Mouse (Mus musculus): Measurements from ENCODE around the gene Ivd. TPM values are rescaled to one million over a fixed set of nuclear protein-coding genes. Genes with fewer than 3 reads are reported as not detected.
A peak's percentile ranks its signal among the peaks of the same experiment; 100 is the strongest.

Gene Ivd
- polyA plus RNA-seq, 1 experiment = 25.7 TPM

DNA sequence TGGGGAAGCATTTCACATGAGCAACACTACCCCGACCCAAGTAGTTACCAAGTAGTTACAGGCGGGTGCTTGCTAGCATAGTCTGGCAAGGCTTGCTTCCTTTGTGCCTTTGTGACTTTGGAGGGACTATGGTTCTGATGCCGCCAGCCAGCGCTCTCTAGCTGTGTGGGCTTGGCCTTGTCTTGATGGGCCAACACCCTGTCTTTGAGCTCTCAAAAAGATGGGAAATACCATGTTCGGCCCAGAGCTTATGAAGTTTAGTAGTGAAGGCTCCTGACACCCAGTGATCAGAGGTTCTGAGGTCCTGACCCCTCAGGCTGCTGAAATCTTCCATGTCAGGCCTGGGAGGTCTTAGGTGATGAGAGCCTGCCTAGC is 44.4 kb downstream of the Ivd start:
- no peaks in the 10 kb centered on the region for H3K36me3 ChIP-seq (ENCODE audit: control insufficient read depth, insufficient read depth, low read length)
- H3K27me3 ChIP-seq (ENCODE audit: control insufficient read depth, insufficient read depth, low read length) = peaks cover 3% of the 10 kb centered on the region; the same call in 1 of the 2 replicates
- 86% methylated on average over 5 of the region's 5 CpGs for WGBS
- H3K4me1 ChIP-seq (ENCODE audit: control insufficient read depth, insufficient read depth, insufficient read length, low read length) = peaks cover 14% of the 10 kb centered on the region
- TF ChIP-seq POLR2A (IDR thresholded peaks at IDR 0.05; ENCODE audit: low read depth, low read length) (no peak), CTCF (IDR thresholded peaks at IDR 0.05; ENCODE audit: extremely low read depth, insufficient read length, insufficient replicate concordance, low read depth, low read length) (no peak)
- no peak overlapping the region for H3K4me3 ChIP-seq (ENCODE audit: low read depth, low read length)
- no peak overlapping the region for H3K27ac ChIP-seq (ENCODE audit: insufficient read depth, low read depth, low read length)

DNA sequence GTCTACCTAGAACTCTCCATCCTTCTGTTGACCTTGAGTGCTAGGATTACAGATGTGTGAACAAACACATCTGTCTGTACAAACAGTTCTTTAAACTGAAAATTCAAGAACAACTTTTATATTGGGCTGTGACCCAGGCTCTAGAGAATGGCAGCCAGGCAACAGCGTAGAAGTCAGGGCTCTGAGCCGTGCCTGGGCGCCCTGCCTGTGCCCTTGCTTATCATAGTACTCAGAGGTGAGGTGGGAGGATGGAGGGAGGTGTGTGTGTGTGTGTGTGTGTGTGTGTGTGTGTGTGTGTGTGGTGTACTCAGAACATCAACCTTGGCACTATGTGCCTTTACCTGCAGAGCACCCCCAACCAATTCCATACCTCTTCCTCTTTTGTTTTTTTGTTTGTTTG is 46.0 kb downstream of the Ivd start:
- TF ChIP-seq POLR2A (IDR thresholded peaks at IDR 0.05; ENCODE audit: low read depth, low read length) (no peak), CTCF (IDR thresholded peaks at IDR 0.05; ENCODE audit: extremely low read depth, insufficient read length, insufficient replicate concordance, low read depth, low read length) (no peak)
- Histone ChIP-seq H3K27me3 (ENCODE audit: control insufficient read depth, insufficient read depth, low read length) (no peaks in the 10 kb centered on the region), H3K36me3 (ENCODE audit: control insufficient read depth, insufficient read depth, low read length) (no peaks in the 10 kb centered on the region), H3K27ac (ENCODE audit: insufficient read depth, low read depth, low read length) (no peak overlapping the region), H3K4me1 (ENCODE audit: control insufficient read depth, insufficient read depth, insufficient read length, low read length) (peaks cover 19% of the 10 kb centered on the region), H3K4me3 (ENCODE audit: low read depth, low read length) (no peak overlapping the region)
- WGBS = 60% methylated on average over 3 of the region's 3 CpGs

DNA sequence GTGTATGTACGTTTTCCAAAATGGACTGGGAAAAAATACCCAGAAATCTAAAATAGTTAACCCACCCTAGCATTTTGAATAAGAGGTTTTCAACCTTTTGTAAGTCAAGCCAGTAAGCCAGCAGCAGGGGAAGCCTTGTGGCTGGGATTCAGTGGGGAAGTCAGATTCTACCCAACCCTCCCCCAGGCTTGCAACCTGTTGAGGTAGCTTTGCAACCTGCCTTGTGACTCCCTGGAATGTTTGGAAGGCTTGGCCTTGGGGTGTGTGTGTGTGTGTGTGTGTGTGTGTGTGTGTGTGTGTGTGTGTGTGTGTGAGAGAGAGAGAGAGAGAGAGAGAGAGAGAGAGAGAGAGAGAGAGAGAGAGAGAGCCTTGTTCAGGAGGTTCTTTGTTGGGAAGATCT is 47.4 kb downstream of the Ivd start:
- 84% methylated on average over 1 of the region's 1 CpGs for WGBS
- Histone ChIP-seq H3K4me1 (ENCODE audit: control insufficient read depth, insufficient read depth, insufficient read length, low read length) (peaks cover 25% of the 10 kb centered on the region), H3K27ac (ENCODE audit: insufficient read depth, low read depth, low read length) (no peak overlapping the region), H3K4me3 (ENCODE audit: low read depth, low read length) (no peak overlapping the region), H3K36me3 (ENCODE audit: control insufficient read depth, insufficient read depth, low read length) (no peaks in the 10 kb centered on the region), H3K27me3 (ENCODE audit: control insufficient read depth, insufficient read depth, low read length) (no peaks in the 10 kb centered on the region)
- TF ChIP-seq CTCF (IDR thresholded peaks at IDR 0.05; ENCODE audit: extremely low read depth, insufficient read length, insufficient replicate concordance, low read depth, low read length) (no peak), POLR2A (IDR thresholded peaks at IDR 0.05; ENCODE audit: low read depth, low read length) (no peak)

DNA sequence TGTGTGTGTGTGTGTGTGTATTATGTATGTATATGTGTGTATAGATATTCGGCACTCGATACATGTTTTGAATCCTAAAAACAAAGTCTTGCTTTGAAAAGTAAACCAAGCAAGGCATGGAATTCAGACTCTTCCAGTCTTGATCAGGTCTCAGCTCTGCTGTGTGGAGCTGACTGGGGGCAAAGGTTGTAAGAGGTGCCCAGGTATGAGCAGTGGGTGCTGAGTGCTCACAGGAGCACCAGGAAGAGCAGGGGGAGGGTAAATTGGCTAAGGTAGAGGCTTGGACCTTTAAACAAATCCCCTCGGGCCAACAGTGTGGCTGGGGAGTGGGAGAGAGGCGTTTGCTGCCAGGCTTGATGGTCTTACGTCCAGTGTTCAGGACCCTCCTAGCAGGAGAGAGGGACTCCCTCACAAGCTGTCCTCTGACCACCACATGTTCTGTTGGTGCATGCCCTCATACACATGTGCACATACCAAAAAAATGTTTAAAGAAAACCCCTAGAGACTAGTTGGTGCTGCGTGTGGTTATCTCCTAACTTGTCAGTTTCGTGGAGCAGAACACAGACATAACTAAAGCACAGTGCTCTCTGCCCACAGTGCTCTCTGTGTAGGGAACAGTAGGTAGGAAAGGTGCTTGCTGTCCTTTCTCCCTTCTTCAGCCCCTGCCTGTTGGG is 49.0 kb downstream of the Ivd start:
- TF ChIP-seq CTCF (IDR thresholded peaks at IDR 0.05; ENCODE audit: extremely low read depth, insufficient read length, insufficient replicate concordance, low read depth, low read length) (no peak), POLR2A (IDR thresholded peaks at IDR 0.05; ENCODE audit: low read depth, low read length) (no peak)
- no peaks in the 10 kb centered on the region for H3K36me3 ChIP-seq (ENCODE audit: control insufficient read depth, insufficient read depth, low read length)
- H3K4me1 ChIP-seq (ENCODE audit: control insufficient read depth, insufficient read depth, insufficient read length, low read length) = peaks cover 26% of the 10 kb centered on the region
- no peak overlapping the region for H3K27ac ChIP-seq (ENCODE audit: insufficient read depth, low read depth, low read length)
- H3K27me3 ChIP-seq (ENCODE audit: control insufficient read depth, insufficient read depth, low read length) = no peaks in the 10 kb centered on the region
- 43% methylated on average over 7 of the region's 7 CpGs for WGBS
- H3K4me3 ChIP-seq (ENCODE audit: low read depth, low read length) = no peak overlapping the region

DNA sequence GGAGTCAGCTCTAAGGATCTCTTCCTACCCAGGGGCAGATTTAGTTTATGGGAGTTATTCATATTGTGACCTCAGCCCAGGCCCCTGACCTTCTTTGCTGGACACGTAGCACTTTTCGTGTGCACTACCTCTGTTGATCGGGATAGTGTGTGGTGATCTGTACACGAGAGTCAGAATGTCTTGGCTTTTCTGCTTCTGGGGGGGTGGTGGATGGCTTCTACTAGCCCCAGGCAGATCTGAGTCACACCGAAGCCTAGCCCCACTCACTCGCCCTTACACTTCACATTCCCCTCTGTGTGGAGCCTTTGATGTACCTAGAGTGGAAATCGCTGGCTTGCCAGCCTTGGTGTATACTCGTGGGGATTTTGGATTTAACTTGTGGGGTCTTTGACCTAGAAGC is 51.0 kb downstream of the Ivd start:
- peaks cover 26% of the 10 kb centered on the region for H3K4me1 ChIP-seq (ENCODE audit: control insufficient read depth, insufficient read depth, insufficient read length, low read length)
- TF ChIP-seq POLR2A (IDR thresholded peaks at IDR 0.05; ENCODE audit: low read depth, low read length) = no peak
- TF ChIP-seq CTCF (IDR thresholded peaks at IDR 0.05; ENCODE audit: extremely low read depth, insufficient read length, insufficient replicate concordance, low read depth, low read length) = no peak

DNA sequence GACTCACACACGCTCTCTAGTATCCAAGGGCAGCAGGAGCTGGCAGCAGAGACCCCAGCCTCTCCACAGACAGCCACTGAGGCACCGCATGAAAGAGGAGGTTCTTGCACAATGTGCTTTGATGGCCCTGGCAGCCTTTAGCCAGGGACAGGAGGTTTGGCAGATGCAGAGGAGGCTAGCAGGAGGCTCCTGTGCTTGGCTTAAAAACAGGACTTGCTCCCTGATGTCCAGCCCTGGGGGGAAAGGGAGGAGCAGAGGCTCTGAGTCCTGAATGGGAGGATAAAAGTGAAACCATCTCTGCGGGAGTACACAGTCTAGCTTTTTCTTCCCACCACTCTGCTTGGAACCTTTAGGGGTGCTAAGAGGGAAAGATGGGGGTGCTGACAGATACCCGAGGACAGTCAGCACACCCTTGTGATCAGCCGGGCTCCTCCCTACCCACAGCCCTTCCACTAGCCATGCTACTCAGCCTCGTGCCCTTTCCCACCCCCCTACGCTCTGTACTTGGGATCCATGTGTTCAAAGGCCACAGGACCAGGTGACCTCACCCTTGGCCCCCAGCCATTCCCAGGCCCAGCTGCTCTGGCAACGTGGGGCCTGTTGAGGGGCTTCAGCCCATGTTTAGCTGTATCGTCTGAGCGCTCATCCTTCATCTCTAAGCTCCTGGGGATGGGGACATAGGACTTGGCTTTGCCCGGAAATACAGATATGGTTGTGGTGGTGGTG is 52.0 kb downstream of the Ivd start:
- H3K36me3 ChIP-seq (ENCODE audit: control insufficient read depth, insufficient read depth, low read length) = peaks cover 11% of the 10 kb centered on the region; the same call in 1 of the 2 replicates
- H3K27ac ChIP-seq (ENCODE audit: insufficient read depth, low read depth, low read length) = no peak overlapping the region
- no peak for TF ChIP-seq CTCF (IDR thresholded peaks at IDR 0.05; ENCODE audit: extremely low read depth, insufficient read length, insufficient replicate concordance, low read depth, low read length)
- no peak for TF ChIP-seq POLR2A (IDR thresholded peaks at IDR 0.05; ENCODE audit: low read depth, low read length)
- 42% methylated on average over 11 of the region's 11 CpGs for WGBS
- H3K27me3 ChIP-seq (ENCODE audit: control insufficient read depth, insufficient read depth, low read length) = no peaks in the 10 kb centered on the region
- peaks cover 26% of the 10 kb centered on the region for H3K4me1 ChIP-seq (ENCODE audit: control insufficient read depth, insufficient read depth, insufficient read length, low read length)
- peak overlapping the region; percentile 16; the same call in 1 of the 2 replicates for H3K4me3 ChIP-seq (ENCODE audit: low read depth, low read length)

More for the DNA sequence above, 51.0 kb downstream of the Ivd start:
- no peak overlapping the region for H3K27ac ChIP-seq (ENCODE audit: insufficient read depth, low read depth, low read length)
- 89% methylated on average over 8 of the region's 8 CpGs for WGBS
- H3K27me3 ChIP-seq (ENCODE audit: control insufficient read depth, insufficient read depth, low read length) = no peaks in the 10 kb centered on the region
- peaks cover 11% of the 10 kb centered on the region; the same call in 1 of the 2 replicates for H3K36me3 ChIP-seq (ENCODE audit: control insufficient read depth, insufficient read depth, low read length)
- H3K4me3 ChIP-seq (ENCODE audit: low read depth, low read length) = no peak overlapping the region

DNA sequence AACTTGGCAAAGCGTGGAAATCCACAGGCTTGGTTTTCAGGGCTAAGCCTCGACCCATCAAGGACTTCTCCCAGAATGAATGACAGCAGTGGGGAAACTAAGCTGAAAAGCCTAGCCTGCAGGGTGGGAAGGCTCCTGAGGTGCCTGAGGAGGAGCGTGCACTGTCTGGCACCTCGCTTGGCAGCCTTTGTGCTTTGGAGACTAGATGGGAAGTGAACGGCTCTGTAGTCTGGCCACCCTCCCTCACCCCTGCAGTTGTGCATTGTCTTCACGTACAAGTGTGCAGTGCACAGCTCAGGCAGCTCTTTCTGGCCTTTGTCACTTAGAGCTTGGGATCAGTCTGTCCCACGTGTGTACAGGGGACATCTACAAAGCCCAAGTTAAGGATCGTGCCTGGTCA is 52.9 kb downstream of the Ivd start:
- peaks cover 26% of the 10 kb centered on the region for H3K4me1 ChIP-seq (ENCODE audit: control insufficient read depth, insufficient read depth, insufficient read length, low read length)
- H3K4me3 ChIP-seq (ENCODE audit: low read depth, low read length) = no peak overlapping the region
- TF ChIP-seq CTCF (IDR thresholded peaks at IDR 0.05; ENCODE audit: extremely low read depth, insufficient read length, insufficient replicate concordance, low read depth, low read length) = no peak
- no peak for TF ChIP-seq POLR2A (IDR thresholded peaks at IDR 0.05; ENCODE audit: low read depth, low read length)
- peaks cover 12% of the 10 kb centered on the region; the same call in 1 of the 2 replicates for H3K36me3 ChIP-seq (ENCODE audit: control insufficient read depth, insufficient read depth, low read length)
- 81% methylated on average over 8 of the region's 8 CpGs for WGBS
- H3K27ac ChIP-seq (ENCODE audit: insufficient read depth, low read depth, low read length) = no peak overlapping the region
- H3K27me3 ChIP-seq (ENCODE audit: control insufficient read depth, insufficient read depth, low read length) = no peaks in the 10 kb centered on the region

All from small intestine, adult 2 months (tissue).